Mouse (Mus musculus): ENCODE data around the gene Ror2.

Gene Ror2

DNA sequence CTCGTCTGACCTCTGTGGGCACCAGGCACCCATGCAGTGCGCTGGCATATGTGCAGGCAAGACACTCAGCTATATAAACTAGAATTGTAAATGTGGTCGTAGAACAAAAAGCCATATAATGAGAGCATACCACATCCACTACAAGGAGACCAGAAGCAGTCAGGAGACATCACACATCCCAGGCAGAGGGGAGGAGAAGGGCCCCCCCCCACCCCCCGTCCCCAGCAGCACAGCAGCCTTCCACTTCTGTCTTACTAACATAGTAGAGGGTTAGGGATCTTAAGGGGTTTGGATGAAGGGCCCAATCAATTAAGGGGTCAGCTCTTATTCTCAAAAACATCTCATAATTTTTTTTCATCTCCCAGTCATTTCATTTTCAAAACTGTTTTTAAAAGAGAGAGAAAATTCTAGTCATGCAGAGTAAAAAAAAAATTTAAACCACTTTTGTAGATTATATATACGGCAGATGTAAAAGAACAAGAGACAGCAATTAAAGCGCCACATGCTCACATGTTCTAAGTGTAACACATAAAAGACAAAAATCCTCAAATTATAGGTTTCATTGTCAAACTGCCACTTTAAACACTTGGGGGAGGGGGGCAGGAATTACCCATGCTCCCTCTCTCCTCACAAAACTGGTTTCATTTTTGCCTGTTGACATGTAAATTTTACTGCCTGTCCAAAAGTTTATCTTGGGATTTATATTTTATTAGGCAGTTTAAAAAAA, 89.8 kb downstream of the Ror2 start:
- peak in 1 of 2 experiments; percentile 43 for DNase-seq (ENCODE audit: low spot score in 2 of 2)

DNA sequence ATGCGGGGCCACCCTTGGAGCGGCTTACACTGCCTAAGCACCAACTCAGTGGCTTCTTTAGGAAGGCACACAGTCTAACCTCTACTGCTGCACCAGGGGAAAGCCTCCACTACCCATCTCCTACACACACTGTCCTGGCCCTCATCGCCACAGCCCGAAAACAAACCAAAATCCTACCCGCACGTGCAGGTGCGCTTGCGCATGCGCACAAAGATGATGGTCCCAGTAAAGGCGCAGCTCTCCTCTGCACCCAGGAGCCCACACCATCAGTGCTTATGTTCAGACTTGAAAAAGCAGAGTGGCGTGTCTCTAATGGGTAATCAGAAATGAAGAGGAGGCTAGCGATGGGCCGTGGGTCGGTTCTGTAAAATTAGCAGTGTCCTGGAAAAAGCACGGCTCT, 91.6 kb downstream of the Ror2 start:
- DNase-seq (ENCODE audit: low spot score in 2 of 2): no peak

DNA sequence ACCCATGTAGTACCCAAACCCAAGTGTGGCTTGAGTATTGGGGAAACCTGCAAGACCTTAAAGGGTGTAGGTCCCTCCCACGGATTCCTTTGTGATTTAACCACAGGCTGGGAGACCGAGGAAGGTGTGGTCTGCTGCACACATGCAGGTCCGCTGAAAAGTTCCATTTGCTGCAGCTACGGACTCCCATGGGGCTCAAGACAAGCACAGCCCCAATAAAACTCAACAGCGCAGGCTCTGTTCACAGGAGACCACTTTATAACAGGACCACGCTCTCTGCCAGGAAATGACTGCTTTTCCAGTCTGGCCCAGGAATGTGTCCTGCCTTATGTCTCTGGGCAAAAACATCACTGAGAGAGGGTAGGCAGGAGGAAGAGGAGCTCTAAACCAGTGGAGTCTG, 92.2 kb downstream of the Ror2 start:
- no peak for DNase-seq (ENCODE audit: low spot score in 2 of 2)

DNA sequence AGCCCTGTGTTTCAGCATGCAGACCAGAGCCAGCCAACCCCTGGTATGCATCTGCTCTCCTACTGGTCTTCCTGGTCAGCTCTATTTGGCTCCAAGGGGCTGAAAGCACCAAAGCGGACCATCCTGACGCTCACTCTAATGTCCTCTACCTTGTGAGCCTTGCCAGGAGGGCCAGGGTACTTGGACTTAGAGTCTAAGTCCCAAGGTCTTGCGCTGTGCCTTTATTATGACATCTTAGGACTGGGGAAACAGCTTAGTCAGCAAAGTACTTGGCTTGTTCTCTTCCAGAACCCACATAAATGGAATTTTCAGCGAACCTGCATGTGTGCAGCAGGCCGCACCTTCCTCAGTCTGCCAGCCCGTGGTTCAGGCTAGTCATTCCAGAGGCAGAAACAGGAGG, 93.6 kb downstream of the Ror2 start:
- no peak for DNase-seq (ENCODE audit: low spot score in 2 of 2)

DNA sequence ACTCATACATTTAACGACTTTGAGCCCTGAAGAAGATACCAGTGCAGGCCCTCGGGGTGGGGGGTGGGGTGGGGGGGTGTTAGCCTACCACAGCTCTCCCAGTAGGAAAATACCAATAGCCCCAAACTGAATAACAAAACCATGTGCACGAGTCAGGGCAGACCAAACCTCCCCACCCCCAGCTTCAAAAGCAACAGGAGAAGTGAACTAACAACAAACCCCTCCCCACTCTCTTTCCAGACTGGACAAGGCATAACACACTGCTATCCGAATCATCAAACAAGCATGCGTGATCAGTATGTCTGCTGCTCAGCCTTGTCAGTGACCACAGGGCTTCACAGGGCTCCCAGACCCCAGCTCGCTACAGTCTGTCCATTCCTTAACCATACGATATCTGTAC, 94.3 kb downstream of the Ror2 start:
- DNase-seq (ENCODE audit: low spot score in 2 of 2): no peak

DNA sequence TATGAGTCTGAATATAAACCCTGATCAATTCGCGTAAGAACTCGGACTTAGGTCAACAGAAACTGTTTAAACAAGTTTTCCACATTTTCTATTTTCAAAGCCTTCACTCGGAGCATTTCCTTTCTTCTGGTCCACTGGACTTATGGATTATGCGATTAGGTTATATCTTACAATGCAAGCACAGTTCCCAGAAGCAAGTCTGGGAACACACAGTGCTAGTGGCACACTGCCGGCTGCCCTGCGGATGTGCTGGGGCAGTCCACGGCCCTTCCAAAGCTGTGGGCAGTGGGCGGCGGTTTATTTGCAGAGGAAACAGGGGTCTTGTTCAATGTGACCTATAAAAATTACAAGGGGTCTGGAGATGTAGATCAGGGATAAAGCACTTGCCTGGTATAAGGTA, 97.0 kb downstream of the Ror2 start:
- DNase-seq (ENCODE audit: low spot score in 2 of 2): no peak

DNA sequence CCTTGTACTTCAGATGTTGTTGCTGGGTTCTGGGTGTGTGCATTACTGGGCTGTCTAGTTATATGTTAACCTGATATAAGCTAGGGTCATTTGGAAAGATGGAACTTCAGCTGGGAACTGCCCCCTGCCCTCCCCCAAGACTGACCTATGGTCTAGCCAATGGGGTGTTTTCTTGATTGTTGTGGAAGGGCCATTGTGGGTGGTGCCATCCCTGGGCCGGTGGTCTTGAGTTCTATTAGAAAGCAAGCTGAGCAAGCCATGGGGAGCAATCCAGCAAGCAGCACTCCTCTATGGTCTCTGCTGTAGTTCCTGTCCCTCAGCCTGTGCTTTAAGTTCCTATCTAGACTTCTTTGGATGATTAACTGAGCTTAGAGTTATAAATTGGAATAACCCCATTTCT, 101.1 kb downstream of the Ror2 start:
- no peak for DNase-seq (ENCODE audit: low spot score in 2 of 2)

DNA sequence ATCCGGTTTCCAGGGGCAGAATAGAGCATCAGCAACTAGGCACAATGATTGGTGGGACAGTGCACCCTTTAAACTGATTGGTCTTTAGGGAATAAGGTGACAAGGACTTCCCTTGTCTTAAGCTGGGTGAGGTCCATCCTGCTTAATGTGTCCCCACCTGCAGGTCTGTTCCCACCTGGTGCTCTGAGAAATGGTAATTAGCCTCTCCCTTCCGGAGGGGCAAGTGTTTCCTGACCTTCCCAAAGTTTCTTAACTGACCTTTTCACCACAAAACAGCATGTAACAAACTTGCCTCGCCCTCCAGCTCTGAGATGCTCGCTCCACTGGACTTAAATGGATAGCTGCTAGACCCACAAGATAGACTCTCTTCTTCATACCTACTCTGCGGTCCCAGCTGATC, 101.8 kb downstream of the Ror2 start:
- DNase-seq (ENCODE audit: low spot score in 2 of 2): no peak

DNA sequence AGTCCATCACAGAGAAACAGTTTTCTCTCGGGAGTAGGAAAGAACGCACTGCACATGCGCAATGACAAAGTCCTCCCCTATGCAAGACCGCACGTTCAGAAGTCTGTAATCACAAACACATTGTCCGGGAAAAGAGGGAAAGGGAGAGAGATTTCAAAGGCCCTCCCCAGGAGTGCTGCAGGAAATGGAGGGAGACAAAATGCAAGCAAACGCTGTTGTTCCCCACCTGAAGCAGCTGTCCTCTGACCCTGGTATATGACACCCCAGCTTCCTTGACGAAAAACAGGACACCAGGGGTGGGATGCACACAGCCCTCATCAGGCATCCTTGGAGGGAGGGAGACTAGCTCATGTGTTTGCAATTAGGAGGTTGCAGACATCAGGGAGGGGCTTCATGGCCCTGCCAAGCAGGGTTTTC, 102.8 kb downstream of the Ror2 start:
- no peak for DNase-seq (ENCODE audit: low spot score in 2 of 2)

DNA sequence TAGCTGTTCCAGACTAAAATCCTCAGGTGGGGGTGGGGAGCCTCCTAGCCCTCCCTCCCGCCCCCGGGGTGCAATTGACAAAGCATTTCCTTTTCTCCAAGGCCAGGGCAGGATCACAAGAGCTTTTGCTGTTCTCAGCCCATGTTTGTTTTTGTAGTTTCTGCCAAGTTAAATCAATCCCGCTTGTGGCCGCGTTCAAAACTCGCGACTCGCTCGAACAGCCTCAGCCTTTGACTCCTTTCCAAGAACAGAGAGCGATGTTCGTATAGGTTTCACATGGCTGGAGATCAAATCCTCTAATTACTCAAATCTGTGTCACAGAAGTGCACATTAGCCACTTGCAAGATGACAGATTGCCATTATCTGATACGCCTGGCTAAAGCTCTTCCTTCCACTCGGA, 107.3 kb downstream of the Ror2 start:
- DNase-seq (ENCODE audit: low spot score in 2 of 2): peak in 1 of 2 experiments; percentile 36

DNA sequence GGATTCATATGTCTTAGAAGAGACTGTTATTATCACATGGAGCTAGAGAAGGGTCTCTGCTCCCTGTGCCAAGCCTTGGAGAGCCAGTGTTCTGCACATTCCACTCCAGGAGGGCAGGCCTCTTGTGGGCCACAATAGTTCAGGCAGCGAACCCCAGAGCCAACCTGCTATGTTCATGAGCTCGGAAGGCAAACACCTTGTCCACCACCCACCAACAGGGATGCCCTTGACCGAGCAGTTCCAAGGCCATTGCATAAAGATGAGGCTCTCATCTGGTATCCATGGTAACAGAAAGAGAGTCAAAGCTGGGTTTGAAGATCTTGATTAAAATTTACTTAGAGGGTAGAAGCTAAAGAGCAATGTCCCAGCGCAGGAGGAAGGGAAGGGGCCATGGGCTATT, 107.8 kb downstream of the Ror2 start:
- DNase-seq (ENCODE audit: low spot score in 2 of 2): no peak

DNA sequence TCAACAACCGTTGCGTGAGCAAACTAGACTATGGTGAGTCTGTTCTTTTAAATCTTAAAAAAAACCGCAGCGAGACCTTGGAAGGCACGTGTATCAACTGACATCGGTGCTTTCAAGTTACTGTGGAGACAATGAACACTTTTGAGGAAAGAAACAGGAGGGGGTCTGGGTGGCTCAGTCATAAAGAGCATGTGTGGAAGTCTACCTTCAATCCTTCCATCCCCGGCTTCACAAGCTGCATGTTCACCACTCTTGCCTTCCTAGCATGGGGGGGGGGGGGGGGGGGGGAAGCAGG, 108.6 kb downstream of the Ror2 start:
- no peak for DNase-seq (ENCODE audit: low spot score in 2 of 2)

DNA sequence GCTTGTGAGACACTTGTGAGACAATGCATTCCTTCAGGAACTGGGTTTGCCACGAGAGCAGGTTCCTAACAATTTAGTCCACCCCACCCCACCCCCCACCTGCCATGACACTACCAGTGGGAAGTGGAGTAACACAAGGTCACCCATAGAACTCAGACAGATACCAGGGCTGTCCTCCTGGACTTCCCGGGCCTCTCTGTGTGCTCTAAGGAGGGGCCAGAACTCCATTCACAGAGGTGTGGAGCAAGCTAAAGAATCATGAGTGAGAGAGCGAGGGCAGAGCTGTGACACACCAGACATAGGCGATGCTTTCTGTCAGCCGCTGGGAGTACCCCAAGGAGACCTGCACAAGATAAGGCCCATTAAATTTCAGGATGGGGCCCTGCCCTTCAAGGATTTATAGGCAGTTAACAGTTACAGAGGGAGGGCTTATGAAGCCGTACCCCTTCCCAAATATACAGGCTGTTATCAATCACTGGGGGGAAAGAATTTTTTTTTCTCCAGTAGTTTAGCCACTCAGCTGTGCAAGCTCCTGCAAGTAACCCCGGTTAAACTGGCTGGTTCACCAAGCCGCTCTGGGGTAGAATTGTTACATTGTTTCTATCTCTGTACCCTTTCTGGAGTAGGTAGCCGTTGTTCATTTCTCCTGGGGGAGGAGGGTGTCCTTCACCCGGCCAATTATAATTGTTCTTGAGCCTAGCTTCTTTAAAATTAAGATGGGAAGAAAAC, 109.1 kb downstream of the Ror2 start:
- no peak for DNase-seq (ENCODE audit: low spot score in 2 of 2)

DNA sequence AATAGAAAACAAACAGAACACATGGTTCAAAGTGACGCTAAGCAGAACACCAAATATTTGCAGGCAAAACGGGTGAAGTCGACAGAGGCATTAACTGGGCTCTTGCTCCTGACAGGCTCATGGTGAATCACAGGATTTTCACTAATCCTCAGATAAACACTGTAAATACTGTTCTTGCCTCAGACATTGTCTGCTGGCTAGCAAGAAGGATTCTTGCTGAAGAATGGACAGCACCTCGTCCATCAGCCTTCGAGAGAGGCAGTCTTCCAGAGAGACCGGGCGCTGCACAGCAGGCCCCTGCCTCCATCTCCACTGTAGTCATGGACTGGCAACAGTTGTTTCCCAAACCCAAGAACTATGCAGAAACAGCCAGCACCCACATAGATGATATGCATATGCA, 110.9 kb downstream of the Ror2 start:
- no peak for DNase-seq (ENCODE audit: low spot score in 2 of 2)

DNA sequence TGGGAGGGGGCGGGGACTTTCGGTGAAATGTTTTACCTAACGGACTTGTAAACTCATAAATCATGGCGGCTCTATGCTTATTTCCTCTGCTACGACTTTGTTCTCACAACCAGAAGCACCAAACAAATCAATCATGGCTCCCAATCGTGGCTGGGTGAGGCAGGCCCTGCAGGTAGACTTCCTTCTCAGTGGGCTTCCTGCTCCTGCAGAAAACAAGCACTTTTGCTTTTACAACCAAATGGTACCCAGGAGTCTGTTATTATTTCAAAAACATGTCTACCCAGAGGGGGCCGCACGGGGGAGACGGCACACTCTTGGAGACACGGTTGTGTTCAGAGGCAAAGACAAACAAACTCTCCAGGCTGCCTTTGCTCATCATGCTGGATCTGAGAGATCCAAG, 122.3 kb downstream of the Ror2 start:
- DNase-seq (ENCODE audit: low spot score in 2 of 2): no peak

DNA sequence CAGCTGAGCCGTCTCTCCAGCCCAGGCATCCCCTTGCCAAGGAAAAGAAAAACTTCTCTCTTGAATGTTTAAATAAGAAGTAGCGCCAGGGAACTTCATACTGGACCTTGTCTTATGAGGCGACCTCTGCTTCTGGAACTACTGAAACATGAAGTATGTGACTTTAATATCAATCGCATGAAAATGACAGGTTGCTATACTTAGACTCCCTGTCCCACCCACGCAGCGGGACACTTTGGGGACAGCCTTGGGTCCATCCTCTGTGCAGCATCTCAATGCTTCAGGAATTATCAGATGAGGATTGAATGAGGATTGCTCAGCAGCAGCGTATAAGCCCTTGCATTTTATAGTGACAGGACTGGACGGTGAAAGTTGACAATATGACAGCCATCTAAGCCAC, 122.9 kb downstream of the Ror2 start:
- no peak for DNase-seq (ENCODE audit: low spot score in 2 of 2)

DNA sequence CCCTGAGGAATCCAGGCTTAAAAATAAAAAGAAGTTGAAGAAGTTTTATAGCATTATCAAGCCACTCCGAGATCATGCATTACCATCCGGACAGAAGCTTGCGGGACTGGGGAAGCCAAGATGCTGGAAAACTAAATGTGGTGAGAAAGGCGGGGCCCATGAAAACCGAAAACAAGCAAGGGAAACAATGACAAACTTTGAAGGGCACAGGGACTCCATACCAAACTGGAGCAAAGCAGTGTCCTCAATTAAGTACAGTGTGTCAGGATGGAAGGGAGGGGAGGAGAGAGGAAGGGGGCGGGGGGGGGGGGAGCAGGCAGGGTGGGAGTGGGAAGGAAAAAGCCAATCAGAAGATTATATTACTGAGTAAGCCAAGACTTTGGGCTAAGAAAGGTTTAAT, 126.4 kb downstream of the Ror2 start:
- no peak for DNase-seq (ENCODE audit: low spot score in 2 of 2)

DNA sequence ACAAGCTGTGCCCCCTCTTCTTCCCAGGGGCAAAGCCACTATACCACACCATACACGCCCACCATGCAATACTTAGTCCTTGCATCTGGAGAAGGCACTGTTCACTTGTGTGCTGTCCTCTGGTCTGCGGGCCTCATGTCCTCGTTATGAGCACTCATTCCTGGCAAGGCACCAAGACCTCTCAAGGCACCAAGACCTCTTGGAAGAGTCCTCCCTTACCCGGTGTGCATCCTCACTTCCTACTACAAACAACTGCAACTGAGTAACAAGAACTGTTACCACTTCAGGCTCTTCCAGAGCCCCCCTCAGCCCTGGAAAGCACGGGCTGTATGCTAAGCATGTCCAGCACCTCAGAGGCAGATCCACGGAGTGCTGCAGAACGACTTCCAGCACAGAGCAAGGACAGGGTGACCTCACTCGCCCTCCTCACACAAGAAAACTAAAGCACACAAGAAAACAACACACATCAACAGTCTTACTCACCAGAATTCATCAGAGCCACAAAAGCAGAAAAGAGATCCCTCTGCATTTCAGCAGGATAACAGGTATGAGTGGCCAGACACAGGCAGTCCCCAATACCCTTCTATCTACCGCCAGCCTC, 127.4 kb downstream of the Ror2 start:
- DNase-seq (ENCODE audit: low spot score in 2 of 2): no peak

DNA sequence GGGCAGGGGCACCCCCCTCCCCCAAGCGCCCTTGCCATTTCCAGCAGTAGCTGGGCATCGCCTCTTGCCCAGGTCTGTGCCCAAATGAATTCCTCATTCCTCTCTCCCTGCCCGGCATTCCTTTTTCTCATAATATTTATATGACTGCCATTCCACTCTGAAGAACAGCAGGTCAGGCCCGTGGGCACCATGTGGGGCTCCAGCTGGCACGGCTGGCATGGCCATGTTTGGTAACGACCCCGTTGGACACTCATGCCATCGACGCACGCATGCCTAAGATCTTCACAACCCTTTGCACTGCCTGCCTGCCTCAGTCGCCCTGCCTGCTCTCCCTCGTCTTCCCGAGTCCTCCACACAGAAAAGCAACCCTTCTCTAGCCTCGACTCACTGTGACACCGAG, 129.0 kb downstream of the Ror2 start:
- DNase-seq (ENCODE audit: low spot score in 2 of 2): no peak

DNA sequence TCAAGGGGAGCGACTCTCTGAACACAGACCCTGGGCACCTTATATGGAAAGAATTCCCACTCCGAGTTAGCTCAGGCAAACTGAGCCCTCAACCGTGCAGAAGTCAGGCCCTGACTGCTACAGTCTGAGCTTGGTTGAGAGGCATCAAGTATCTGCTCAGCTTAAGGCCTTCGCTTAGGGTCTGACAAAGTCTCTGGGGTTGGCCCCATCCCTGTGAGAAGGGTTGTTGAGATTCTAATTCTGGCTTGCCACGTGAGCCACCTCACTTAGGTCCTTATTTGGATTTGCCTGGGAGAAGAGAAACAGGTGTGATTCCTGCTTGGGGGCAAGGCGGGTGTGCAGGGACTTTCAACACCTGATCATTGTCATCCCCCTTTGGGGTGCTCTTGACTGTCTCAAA, 129.6 kb downstream of the Ror2 start:
- DNase-seq (ENCODE audit: low spot score in 2 of 2): no peak

DNA sequence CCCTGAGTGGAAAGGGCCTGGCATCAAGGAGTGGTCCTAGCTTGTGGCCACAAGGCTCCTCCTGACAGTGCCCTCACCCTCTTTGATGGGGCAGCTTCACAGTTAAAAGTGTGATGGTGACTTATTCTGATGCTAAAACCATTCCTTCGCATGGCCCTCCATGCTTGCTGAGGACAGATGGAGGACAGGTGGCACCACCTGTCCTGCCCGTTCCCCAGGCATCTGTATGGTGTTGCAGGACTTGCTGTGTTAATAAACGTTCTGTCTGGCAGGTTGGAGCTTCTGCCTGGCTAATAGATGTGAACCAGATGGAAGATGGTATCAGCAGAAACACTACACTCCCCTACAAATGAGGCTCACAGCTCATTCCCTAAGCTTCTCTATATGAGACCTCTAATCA, 140.4 kb downstream of the Ror2 start:
- DNase-seq (ENCODE audit: low spot score in 2 of 2): no peak

DNA sequence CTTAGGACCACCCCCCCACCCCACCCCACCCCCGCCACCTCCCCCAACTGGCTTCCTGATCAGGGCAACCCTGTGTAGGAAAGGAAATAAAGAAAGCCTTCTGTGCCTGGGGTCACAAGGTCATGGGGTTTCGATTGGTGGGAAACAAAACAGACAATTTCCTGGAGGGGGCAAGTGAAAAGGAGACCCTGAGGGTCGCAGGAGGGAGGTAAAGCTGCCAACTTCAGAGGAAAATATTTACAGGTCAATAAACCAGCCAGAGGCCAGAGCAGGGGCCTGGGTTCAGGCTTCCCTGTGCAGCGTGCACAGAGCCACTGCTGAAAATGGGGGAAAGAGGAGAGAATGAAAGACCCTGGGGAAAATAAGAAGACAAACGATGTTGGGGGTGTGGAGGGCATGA, 142.8 kb downstream of the Ror2 start:
- DNase-seq (ENCODE audit: low spot score in 2 of 2): no peak

DNA sequence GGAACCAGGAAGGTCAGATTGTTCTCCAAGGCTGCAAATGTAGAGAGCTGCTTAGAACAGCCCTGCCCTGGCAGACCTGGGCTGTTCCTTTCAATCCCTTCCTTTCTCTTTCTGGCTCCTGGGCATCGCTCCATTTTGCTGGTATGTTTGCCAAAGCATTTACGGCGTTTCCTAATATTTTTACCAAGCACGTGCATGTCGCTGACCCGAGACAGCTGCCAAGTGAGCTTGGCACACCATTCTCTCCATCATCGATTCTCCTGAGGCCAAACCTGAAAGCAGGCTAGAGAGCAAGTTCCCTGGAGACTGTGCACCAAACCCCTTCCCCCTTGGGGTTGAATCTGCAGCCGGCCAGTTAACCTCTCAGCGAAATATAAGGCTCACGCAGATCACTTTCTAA, 143.7 kb downstream of the Ror2 start:
- peak; percentile 47 to 69 for DNase-seq (ENCODE audit: low spot score in 2 of 2)

DNA sequence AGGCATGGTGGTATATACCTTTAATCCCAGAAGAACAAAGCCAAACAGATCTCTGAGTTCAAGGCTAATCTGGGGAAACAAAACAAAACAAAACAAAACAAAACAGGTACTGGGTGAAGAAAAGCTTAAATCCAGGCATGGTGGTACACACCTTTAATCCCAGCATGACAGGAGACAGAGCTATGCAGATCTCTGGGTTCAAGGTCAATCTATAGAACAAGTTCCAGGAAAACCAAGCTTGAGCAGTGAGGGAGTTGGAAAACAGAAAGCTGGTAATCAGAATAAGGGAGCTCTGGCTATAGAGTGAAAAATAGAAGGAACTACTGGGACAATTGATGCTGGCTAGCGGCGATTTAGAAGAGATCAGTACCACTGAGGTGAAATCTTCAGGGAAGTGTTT, 145.6 kb downstream of the Ror2 start:
- DNase-seq (ENCODE audit: low spot score in 2 of 2): no peak

Measured in right cerebral cortex, postnatal 10 days (tissue).